Mouse (Mus musculus) lung, postnatal 14 days (tissue): Measurements from ENCODE around the gene Gm13271.
"Not testable (repeated sequence)": the region's sequence is repeated elsewhere in the genome, so short reads cannot be mapped to it uniquely, and the experiment has no call there.

ENCODE experiments used
- DNase-seq: peaks from one replicate; pipeline ENCODE4 v3.0.0; 2021

The Gm13271 gene

GRCm38 (mm10) chr4:88761776-88762175 is 7.1 kb downstream of the Gm13271 start:
- peak; percentile 47 for DNase-seq

- DNase-seq: not testable (repeated sequence)
These were observed 7.7 kb downstream of the Gm13271 start for GRCm38 (mm10) chr4:88762341-88762740.

- peak; percentile 55 for DNase-seq
These were observed 8.8 kb downstream of the Gm13271 start for GRCm38 (mm10) chr4:88763384-88764018.

- DNase-seq: not testable (repeated sequence)
These were observed 18.9 kb downstream of the Gm13271 start, which contains the start of gene Gm13290 for GRCm38 (mm10) chr4:88773534-88773933. TSS of gene Gm13290 (plus strand) at chr4:88773834.

- DNase-seq: not testable (repeated sequence)
These were observed 22.0 kb downstream of the Gm13271 start, which contains the start of gene Gm13289 for GRCm38 (mm10) chr4:88776622-88777021. TSS of gene Gm13289 (plus strand) at chr4:88776922.

GRCm38 (mm10) chr4:88779550-88779949 is 24.9 kb downstream of the Gm13271 start, which contains the start of gene Gm13272:
TSS of gene Gm13272 (plus strand) at chr4:88779850.
- DNase-seq: not testable (repeated sequence)

GRCm38 (mm10) chr4:88780320-88780719 is 25.7 kb downstream of the Gm13271 start:
- DNase-seq: not testable (repeated sequence)

GRCm38 (mm10) chr4:88781831-88782230 is 27.2 kb downstream of the Gm13271 start, which contains the start of gene Ifnz:
TSS of gene Ifnz (plus strand) at chr4:88782131.
- not testable (repeated sequence) for DNase-seq

- not testable (repeated sequence) for DNase-seq
These were observed 27.7 kb downstream of the Gm13271 start for GRCm38 (mm10) chr4:88782335-88782734.

GRCm38 (mm10) chr4:88785409-88785808 is 30.7 kb downstream of the Gm13271 start, which contains the start of gene Gm13276:
TSS of gene Gm13276 (plus strand) at chr4:88785709.
- not testable (repeated sequence) for DNase-seq

GRCm38 (mm10) chr4:88788402-88788801 is 33.7 kb downstream of the Gm13271 start, which contains the start of gene Gm13277:
TSS of gene Gm13277 (plus strand) at chr4:88788632.
- peak; percentile 67 for DNase-seq

GRCm38 (mm10) chr4:88791250-88791649 is 36.6 kb downstream of the Gm13271 start, which contains the start of gene Gm13278:
TSS of gene Gm13278 (plus strand) at chr4:88791550.
- not testable (repeated sequence) for DNase-seq

GRCm38 (mm10) chr4:88793936-88794675 is 39.4 kb downstream of the Gm13271 start, which contains the start of gene Gm13275:
TSS of gene Gm13275 (plus strand) at chr4:88794487.
- DNase-seq: peak; percentile 42

GRCm38 (mm10) chr4:88797097-88797496 is 42.4 kb downstream of the Gm13271 start, which contains the start of gene Gm13279:
TSS of gene Gm13279 (plus strand) at chr4:88797397.
- not testable (repeated sequence) for DNase-seq

GRCm38 (mm10) chr4:88799365-88799764 is 44.7 kb downstream of the Gm13271 start, which contains the start of gene Gm13285:
TSS of gene Gm13285 (plus strand) at chr4:88799665.
- not testable (repeated sequence) for DNase-seq

GRCm38 (mm10) chr4:88802954-88803353 is 48.3 kb downstream of the Gm13271 start, which contains the start of gene Gm13287:
TSS of gene Gm13287 (plus strand) at chr4:88803254.
- DNase-seq: not testable (repeated sequence)
